Mouse (Mus musculus) E14TG2a.4 (cell line): Measurements from ENCODE around the gene Crls1.

Source experiments
- CTCF ChIP-seq: conservative IDR thresholded peaks from 2 replicates; pipeline ENCODE4 v1.5.1; 2014; ENCODE audit warnings: low read length
- POU5F1 ChIP-seq: IDR thresholded peaks from 2 replicates; pipeline ENCODE4 v1.6.1; 2014; ENCODE audit warnings: low read length, borderline replicate concordance

- no peak for TF ChIP-seq CTCF
- TF ChIP-seq POU5F1 = no peak
Measured at GRCm38 (mm10) chr2:132849141-132849540, 2.7 kb downstream of the Crls1 start.
